Mouse (Mus musculus): Measurements from ENCODE around the gene Hspb2. TPM values are rescaled to one million over a fixed set of nuclear protein-coding genes. Genes with fewer than 3 reads are reported as not detected.

The Hspb2 gene
- polyA plus RNA-seq, 1 experiment, result 3.5 TPM

- Histone ChIP-seq H3K36me3 (ENCODE audit: control insufficient read depth, insufficient read depth, low read length) (no peaks in the 10 kb centered on the region), H3K4me1 (ENCODE audit: control insufficient read depth, insufficient read depth, insufficient read length, low read length) (no peaks in the 10 kb centered on the region), H3K27ac (ENCODE audit: insufficient read depth, low read depth, low read length) (no peak overlapping the region), H3K27me3 (ENCODE audit: control insufficient read depth, insufficient read depth, low read length) (no peaks in the 10 kb centered on the region), H3K4me3 (ENCODE audit: low read depth, low read length) (no peak overlapping the region)
- TF ChIP-seq CTCF (IDR thresholded peaks at IDR 0.05; ENCODE audit: extremely low read depth, insufficient read length, insufficient replicate concordance, low read depth, low read length) (no peak), POLR2A (IDR thresholded peaks at IDR 0.05; ENCODE audit: low read depth, low read length) (no peak)
- WGBS, result 36% methylated on average over 4 of the region's 4 CpGs
These were observed 38.0 kb downstream of the Hspb2 start for GRCm38 (mm10) chr9:50714188-50714587.

- H3K4me1 ChIP-seq (ENCODE audit: control insufficient read depth, insufficient read depth, insufficient read length, low read length), result no peaks in the 10 kb centered on the region
- TF ChIP-seq POLR2A (IDR thresholded peaks at IDR 0.05; ENCODE audit: low read depth, low read length) (no peak), CTCF (IDR thresholded peaks at IDR 0.05; ENCODE audit: extremely low read depth, insufficient read length, insufficient replicate concordance, low read depth, low read length) (no peak)
- no peaks in the 10 kb centered on the region for H3K36me3 ChIP-seq (ENCODE audit: control insufficient read depth, insufficient read depth, low read length)
- H3K27me3 ChIP-seq (ENCODE audit: control insufficient read depth, insufficient read depth, low read length), result no peaks in the 10 kb centered on the region
- WGBS, result 74% methylated on average over 4 of the region's 4 CpGs
- no peak overlapping the region for H3K27ac ChIP-seq (ENCODE audit: insufficient read depth, low read depth, low read length)
- H3K4me3 ChIP-seq (ENCODE audit: low read depth, low read length), result no peak overlapping the region
These were observed 40.8 kb downstream of the Hspb2 start for GRCm38 (mm10) chr9:50711337-50711736.

GRCm38 (mm10) chr9:50709108-50709507 lies 43.0 kb downstream of the Hspb2 start:
- 22% methylated on average over 2 of the region's 2 CpGs for WGBS
- H3K4me1 ChIP-seq (ENCODE audit: control insufficient read depth, insufficient read depth, insufficient read length, low read length), result no peaks in the 10 kb centered on the region

GRCm38 (mm10) chr9:50704907-50705306 lies 47.2 kb downstream of the Hspb2 start:
- H3K36me3 ChIP-seq (ENCODE audit: control insufficient read depth, insufficient read depth, low read length), result no peaks in the 10 kb centered on the region
- TF ChIP-seq POLR2A (IDR thresholded peaks at IDR 0.05; ENCODE audit: low read depth, low read length) (no peak), CTCF (IDR thresholded peaks at IDR 0.05; ENCODE audit: extremely low read depth, insufficient read length, insufficient replicate concordance, low read depth, low read length) (no peak)
- H3K27me3 ChIP-seq (ENCODE audit: control insufficient read depth, insufficient read depth, low read length), result no peaks in the 10 kb centered on the region
- H3K4me1 ChIP-seq (ENCODE audit: control insufficient read depth, insufficient read depth, insufficient read length, low read length), result no peaks in the 10 kb centered on the region
- 35% methylated on average over 6 of the region's 6 CpGs for WGBS
- no peak overlapping the region for H3K4me3 ChIP-seq (ENCODE audit: low read depth, low read length)
- H3K27ac ChIP-seq (ENCODE audit: insufficient read depth, low read depth, low read length), result no peak overlapping the region

More at GRCm38 (mm10) chr9:50709108-50709507, 43.0 kb downstream of the Hspb2 start:
- Histone ChIP-seq H3K27ac (ENCODE audit: insufficient read depth, low read depth, low read length) (no peak overlapping the region), H3K4me3 (ENCODE audit: low read depth, low read length) (no peak overlapping the region), H3K27me3 (ENCODE audit: control insufficient read depth, insufficient read depth, low read length) (no peaks in the 10 kb centered on the region), H3K36me3 (ENCODE audit: control insufficient read depth, insufficient read depth, low read length) (no peaks in the 10 kb centered on the region)
- no peak for TF ChIP-seq POLR2A (IDR thresholded peaks at IDR 0.05; ENCODE audit: low read depth, low read length)
- peak; percentile 58; the same call in 1 of the 2 replicates for TF ChIP-seq CTCF (IDR thresholded peaks at IDR 0.05; ENCODE audit: extremely low read depth, insufficient read length, insufficient replicate concordance, low read depth, low read length)

Other genes starting within 250 kb of the Hspb2 start
- gene Pts, start 223.6 kb downstream of the Hspb2 start, polyA plus RNA-seq (2012; rRNA removed), result 10.4 and 14.9 TPM in 2 replicates
- gene Il18, start 197.5 kb downstream of the Hspb2 start, polyA plus RNA-seq (2012; rRNA removed), result 5.7 and 11.2 TPM in 2 replicates
- gene Bco2, start 197.2 kb downstream of the Hspb2 start, polyA plus RNA-seq (2012; rRNA removed), result 5.5 and 8.5 TPM in 2 replicates
- 0.10 TPM in 1 of 2 replicates, not detected in the other for gene Tex12, start 191.0 kb downstream of the Hspb2 start, polyA plus RNA-seq (2012; rRNA removed)
- gene Sdhd, start 148.5 kb downstream of the Hspb2 start, polyA plus RNA-seq (2012; rRNA removed), result 307 and 325 TPM in 2 replicates
- 93.7 and 98.1 TPM in 2 replicates for gene Timm8b, start 148.4 kb downstream of the Hspb2 start, polyA plus RNA-seq (2012; rRNA removed)
- 0.28 TPM in 2 replicates for gene Pih1d2, start 135.0 kb downstream of the Hspb2 start, polyA plus RNA-seq (2012; rRNA removed)
- gene Nkapd1, start 134.9 kb downstream of the Hspb2 start, polyA plus RNA-seq (2012; rRNA removed), result 1.2 and 1.6 TPM in 2 replicates
- 5.3 and 10.2 TPM in 2 replicates for gene Dlat, start 92.6 kb downstream of the Hspb2 start, polyA plus RNA-seq (2012; rRNA removed)
- gene Dixdc1, start 12.8 kb downstream of the Hspb2 start, polyA plus RNA-seq (2012; rRNA removed), result 0.57 and 0.75 TPM in 2 replicates
- gene 2310030G06Rik, start 5.8 kb downstream of the Hspb2 start, polyA plus RNA-seq (2012; rRNA removed), result 7.6 and 15.0 TPM in 2 replicates
- gene Cryab, start 1.0 kb downstream of the Hspb2 start, polyA plus RNA-seq (2012; rRNA removed), result 16.7 and 23.1 TPM in 2 replicates
- gene Fdxacb1, start 15.9 kb upstream of the Hspb2 start, polyA plus RNA-seq (2012; rRNA removed), result 2.4 and 2.6 TPM in 2 replicates
- gene Alg9, start 22.7 kb upstream of the Hspb2 start, polyA plus RNA-seq (2012; rRNA removed), result 13.2 and 17.6 TPM in 2 replicates
- gene 1110032A03Rik, start 23.2 kb upstream of the Hspb2 start, polyA plus RNA-seq (2012; rRNA removed), result 12.6 and 20.7 TPM in 2 replicates
- gene Ppp2r1b, start 92.9 kb upstream of the Hspb2 start, polyA plus RNA-seq (2012; rRNA removed), result 1.6 and 1.9 TPM in 2 replicates